Mouse (Mus musculus): ENCODE measurements around the gene Bad.
A peak's percentile ranks its signal among the peaks of the same experiment; 100 is the strongest.

The Bad gene

GRCm38 (mm10) chr19:6914540-6914939, 27.1 kb upstream of the Bad start:
- no peak for DNase-seq (ENCODE audit: low spot score)

- DNase-seq (ENCODE audit: low spot score): no peak
Observed at GRCm38 (mm10) chr19:6915276-6915675, 26.4 kb upstream of the Bad start.

- DNase-seq (ENCODE audit: low spot score): no peak
Observed at GRCm38 (mm10) chr19:6916496-6916895, 25.2 kb upstream of the Bad start.

GRCm38 (mm10) chr19:6918321-6918720, 23.3 kb upstream of the Bad start:
- no peak for DNase-seq (ENCODE audit: low spot score)

- DNase-seq (ENCODE audit: low spot score): no peak
Observed at GRCm38 (mm10) chr19:6919431-6919830, 22.2 kb upstream of the Bad start.

DNA sequence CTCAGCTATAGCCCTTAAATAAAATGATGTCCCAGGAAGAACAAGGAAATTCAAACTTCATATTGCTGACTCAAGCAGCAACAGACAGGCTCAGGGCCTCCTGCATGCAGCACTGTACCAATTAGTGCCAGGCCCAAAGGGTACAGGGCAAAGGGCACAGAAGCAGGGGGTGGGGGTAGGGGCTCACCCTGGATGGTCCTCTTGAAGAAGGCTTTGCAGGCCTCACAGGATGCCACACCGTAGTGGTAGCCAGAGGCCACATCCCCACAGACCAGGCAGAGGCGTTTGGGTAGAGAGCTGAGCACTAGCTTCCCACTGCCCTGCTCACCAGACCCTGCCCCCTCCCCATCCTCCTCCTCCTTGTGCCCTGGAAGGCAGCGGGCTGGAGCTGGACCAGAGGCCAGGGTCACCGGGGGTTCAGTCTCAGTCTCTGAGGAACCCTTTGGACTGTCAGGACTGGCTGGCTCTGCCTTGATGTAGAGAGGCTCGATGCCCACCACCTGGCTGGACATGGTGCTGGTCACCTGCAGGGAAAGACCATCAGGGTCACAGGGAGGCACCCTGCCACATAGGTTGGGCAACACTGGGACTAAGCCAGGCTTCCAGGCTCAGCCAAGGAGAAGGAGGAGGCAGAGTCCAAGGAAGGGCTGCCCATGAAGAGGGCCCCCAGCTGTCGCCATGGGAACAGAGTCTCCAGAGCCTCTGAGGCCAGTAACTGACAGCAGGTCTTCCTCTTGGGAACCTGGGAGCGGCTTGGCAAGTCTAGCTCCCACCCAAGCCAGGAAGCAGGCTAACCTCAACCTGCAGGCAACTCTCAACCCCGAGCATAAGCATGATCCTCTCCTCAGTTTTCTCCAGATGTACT, 21.6 kb upstream of the Bad start:
- peak; percentile 55 for DNase-seq (ENCODE audit: low spot score)

DNA sequence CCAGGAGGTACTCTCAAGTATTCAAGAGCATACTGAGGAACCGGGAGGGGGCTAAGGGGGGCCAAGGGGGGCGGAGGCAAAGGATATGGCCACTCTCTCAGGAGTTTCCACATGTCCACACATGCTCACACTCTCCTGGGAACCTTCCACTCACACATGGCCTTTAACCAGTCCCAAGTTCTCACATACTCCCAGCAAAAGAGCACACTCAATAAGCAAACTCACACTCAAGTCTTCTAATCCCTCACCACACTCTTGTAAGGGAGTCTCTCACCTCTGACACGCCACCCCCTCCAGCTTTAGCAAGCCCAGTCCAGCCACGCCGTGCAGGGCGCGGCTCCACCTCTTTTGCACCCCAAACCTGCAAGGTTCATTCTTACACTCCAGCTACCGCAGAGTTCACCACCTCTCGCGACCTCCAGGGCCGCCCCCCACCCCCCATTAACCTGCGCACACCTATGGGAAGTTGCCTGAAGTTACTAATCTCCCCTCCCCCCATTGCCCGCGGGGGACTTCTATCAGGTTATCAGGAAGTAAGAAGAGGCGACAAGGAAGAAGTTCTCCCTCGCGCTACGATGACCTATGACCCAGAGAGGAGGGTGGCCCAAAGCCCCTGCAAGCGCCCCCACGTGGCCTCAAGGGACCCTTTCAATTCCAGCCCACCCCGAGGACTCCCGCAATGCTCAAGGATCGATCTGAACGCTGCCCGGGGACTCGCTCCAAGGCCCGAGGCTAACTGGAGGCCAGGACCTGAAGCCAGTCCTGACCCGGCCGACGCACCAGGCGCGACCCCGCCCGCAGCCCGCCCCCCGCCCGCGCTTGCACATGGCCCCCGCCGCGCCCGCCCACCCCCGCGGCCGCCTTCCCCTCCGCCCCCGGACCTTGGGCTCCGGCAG, 20.7 kb upstream of the Bad start:
- DNase-seq (ENCODE audit: low spot score): no peak

- peak; percentile 100 for DNase-seq (ENCODE audit: low spot score)
Observed at GRCm38 (mm10) chr19:6921647-6922567, 19.8 kb upstream of the Bad start, which contains the start of gene Esrra. Gene Esrra, minus strand, starts transcription at chr19:6921813.

- no peak for DNase-seq (ENCODE audit: low spot score)
Observed at GRCm38 (mm10) chr19:6922901-6923735, 18.5 kb upstream of the Bad start.

DNA sequence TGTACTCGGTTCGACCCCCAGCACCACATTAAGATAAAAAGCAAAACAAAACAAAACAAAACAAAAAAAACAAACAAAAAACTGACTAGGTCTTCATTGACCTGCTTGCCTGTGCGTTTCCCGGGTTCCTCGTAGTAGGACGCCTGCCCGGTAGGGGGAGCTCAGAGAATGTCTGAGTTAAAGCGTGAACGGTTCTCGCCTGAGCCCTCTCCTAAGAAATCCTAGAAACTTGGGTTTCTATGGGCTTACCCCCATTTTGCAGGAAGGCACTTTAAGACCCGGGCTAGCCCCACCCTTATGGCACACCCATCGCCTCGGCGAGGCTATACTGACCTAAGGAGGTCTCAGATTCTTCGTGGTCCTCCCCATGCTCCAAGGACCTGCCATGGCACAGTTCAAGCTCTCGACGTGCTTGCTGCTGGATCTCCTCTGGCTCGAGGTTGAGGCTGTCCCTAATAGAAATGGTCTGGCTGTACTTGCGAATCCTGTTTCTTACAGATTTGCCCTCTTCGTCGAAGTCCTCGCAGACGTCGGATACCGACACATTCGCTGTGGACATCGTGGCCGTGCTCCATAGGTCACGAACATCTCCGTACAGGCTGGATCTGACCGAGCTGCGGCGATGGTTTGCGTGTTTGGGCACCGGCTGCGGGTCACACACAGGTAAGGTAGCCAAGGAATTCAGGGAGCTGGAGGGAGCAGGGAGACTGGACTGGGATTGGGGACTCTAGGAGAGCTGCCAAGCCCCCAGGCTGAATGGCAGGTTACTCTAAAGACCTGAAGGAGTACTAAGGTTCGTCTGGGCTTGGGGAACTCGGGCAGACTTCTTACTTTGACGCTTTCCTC, 17.0 kb upstream of the Bad start:
- DNase-seq (ENCODE audit: low spot score): peak; percentile 82

DNA sequence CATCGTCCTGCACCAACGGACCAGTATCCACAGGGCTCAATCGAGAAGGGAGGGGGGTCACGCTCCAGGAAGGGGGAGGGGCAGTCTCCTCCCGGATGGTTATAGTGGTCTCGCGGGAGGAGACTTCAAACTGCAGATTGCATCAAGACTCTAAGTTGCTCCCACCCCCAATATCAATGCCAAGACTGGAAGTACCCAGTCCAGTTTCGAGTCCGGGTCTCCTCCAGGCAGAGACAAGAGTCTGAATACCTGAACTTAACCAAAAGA, 16.4 kb upstream of the Bad start, which contains the start of gene Catsperz:
Gene Catsperz, minus strand, starts transcription at position 74 of the 267 bp plus-strand sequence.
- no peak for DNase-seq (ENCODE audit: low spot score)

DNA sequence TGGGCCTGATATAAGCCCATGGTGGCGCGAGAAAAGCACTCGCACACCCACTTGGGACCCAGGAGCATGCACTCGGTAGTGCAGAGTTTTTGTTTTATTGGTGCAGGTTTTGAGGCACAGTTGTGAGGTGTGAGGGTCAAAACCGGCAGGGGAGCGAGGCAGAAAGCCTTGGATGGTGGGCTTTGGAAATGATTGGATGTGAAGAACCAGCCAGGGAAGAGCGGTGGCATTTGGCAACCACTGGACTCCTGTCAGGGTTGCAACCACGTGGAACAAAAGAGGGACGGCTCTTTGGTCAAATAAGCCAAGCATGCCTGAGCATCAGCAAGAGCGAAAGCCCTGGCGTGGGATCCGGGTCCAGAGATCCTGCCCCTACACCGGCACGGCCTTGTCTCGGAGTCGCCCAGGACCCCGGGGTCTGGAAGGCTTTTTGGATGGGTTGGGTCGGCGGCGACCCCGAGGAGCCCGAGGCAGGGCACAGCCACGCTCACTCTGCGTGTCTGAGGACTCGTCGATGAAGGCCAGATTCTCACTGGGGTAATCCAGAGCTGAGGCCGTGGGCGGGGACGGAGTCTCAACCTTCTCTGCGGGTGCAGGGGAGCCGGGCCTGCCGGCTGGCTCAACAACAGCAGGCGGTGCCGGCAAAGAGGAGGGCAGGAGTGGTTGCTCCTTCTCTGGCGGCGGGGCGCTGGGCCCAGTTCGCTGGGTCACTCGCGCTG, 15.9 kb upstream of the Bad start:
- DNase-seq (ENCODE audit: low spot score): no peak

- peak; percentile 37 for DNase-seq (ENCODE audit: low spot score)
Observed at GRCm38 (mm10) chr19:6926559-6927255, 15.0 kb upstream of the Bad start.

- DNase-seq (ENCODE audit: low spot score): no peak
Observed at GRCm38 (mm10) chr19:6928080-6928479, 13.6 kb upstream of the Bad start.

DNA sequence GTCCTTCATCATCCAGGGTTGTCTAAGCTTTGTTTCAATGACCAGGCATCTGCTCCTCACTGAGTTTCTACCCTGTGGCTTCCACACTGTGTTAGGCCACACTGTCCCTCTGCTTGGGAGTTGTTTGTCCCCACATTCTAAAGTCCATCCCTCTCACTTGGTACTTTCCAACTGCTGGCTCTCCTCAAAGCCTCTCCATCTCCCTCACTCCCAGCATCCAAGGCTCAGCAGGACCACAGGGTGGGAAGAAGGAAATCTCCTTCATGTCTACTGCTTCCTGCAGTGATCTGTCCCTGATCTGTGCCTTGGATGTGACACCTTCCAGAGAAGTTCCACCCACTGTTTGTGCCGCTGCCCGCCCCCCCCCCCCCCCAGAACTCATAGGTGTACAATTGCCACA, 10.7 kb upstream of the Bad start:
- no peak for DNase-seq (ENCODE audit: low spot score)

DNA sequence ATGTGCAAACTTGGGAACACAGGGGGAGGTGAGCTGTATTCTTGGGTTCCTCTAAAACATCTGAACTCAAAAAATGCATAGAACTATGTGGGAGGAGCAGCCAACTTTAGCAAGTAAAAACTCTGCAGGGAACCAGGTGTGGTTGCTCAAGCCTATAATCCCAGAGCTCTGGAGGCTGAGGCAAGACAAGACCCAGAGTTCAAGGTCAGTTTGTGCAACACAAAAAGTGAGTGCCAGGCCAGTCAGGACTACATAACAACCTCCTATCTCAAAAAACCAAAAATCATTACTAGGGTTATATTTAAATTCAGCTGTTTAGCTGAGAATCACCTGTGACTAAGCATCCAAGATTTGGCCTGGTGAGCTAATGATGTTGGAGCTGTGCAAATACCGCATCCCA, 9.6 kb upstream of the Bad start:
- DNase-seq (ENCODE audit: low spot score): no peak

GRCm38 (mm10) chr19:6933102-6933435, 8.6 kb upstream of the Bad start:
- no peak for DNase-seq (ENCODE audit: low spot score)

DNA sequence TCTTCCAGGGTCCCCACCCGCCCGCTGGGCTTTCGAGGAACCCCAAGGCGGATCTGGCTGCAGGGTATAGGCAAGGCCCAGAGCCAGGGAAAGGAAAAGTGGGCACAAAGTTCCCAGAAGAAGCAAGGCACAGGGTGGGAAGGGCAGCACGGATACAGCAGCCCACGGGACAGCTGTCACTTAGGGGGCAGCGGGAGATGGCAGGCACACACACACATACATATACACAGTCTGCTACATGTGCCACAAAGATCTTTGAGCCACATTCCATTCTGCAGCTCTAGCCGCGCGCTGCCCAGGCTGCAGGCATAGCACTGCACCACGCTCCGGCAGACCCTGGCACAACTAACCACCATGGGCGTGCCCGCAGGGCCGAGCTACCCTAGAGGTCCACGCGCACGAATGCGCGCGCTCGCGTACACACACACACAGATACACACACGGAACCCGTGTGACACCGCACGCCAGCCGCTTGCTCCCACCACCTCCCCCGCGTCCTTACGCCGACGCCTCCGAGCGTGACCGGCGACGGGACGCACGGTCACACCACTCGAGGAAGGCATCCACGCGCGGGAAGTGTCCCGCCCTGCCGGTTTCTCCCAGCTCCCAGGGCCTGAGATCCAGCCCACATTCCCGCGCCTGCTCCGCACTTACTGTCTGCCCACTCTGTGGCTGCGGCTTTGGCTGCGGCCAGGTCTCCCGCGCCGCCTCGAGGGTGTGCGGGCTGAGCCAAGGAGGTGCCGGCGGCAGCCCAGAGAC, 8.0 kb upstream of the Bad start:
- DNase-seq (ENCODE audit: low spot score): no peak

All from ovary, postnatal 36 days (tissue).